Mouse (Mus musculus): ENCODE data around the gene Nasp.
"Not testable (repeated sequence)": the region's sequence is repeated elsewhere in the genome, so short reads cannot be mapped to it uniquely, and the experiment has no call there.

Nasp gene

GRCm38 (mm10) chr4:116627722-116628662 lies at the start of gene Nasp:
Nasp (minus strand) TSS chr4:116627941.
- peak; percentile 69 to 89 for DNase-seq (ENCODE audit: low spot score in 2 of 2)

GRCm38 (mm10) chr4:116676027-116676426 lies 48.3 kb upstream of the Nasp start:
- no peak for DNase-seq (ENCODE audit: low spot score in 2 of 2)

GRCm38 (mm10) chr4:116674761-116675160 lies 47.0 kb upstream of the Nasp start:
- DNase-seq (ENCODE audit: low spot score in 2 of 2) = not testable (repeated sequence)

GRCm38 (mm10) chr4:116672785-116673184 lies 45.0 kb upstream of the Nasp start:
- DNase-seq (ENCODE audit: low spot score in 2 of 2) = no peak

- DNase-seq (ENCODE audit: low spot score in 2 of 2) = no peak
Observed at GRCm38 (mm10) chr4:116669291-116669690, 41.5 kb upstream of the Nasp start.

GRCm38 (mm10) chr4:116668145-116668544 lies 40.4 kb upstream of the Nasp start:
- DNase-seq (ENCODE audit: low spot score in 2 of 2) = no peak

GRCm38 (mm10) chr4:116666625-116667024 lies 38.9 kb upstream of the Nasp start:
- DNase-seq (ENCODE audit: low spot score in 2 of 2) = no peak

GRCm38 (mm10) chr4:116661998-116662397 lies 34.3 kb upstream of the Nasp start:
- no peak for DNase-seq (ENCODE audit: low spot score in 2 of 2)

- no peak for DNase-seq (ENCODE audit: low spot score in 2 of 2)
Observed at GRCm38 (mm10) chr4:116660829-116661228, 33.1 kb upstream of the Nasp start.

- not testable (repeated sequence) for DNase-seq (ENCODE audit: low spot score in 2 of 2)
Observed at GRCm38 (mm10) chr4:116659916-116660315, 32.2 kb upstream of the Nasp start.

- DNase-seq (ENCODE audit: low spot score in 2 of 2) = no peak
Observed at GRCm38 (mm10) chr4:116659474-116659873, 31.7 kb upstream of the Nasp start.

- no peak for DNase-seq (ENCODE audit: low spot score in 2 of 2)
Observed at GRCm38 (mm10) chr4:116657971-116658370, 30.2 kb upstream of the Nasp start.

GRCm38 (mm10) chr4:116655658-116656057 lies 27.9 kb upstream of the Nasp start:
- DNase-seq (ENCODE audit: low spot score in 2 of 2) = no peak

- DNase-seq (ENCODE audit: low spot score in 2 of 2) = no peak
Observed at GRCm38 (mm10) chr4:116655100-116655499, 27.4 kb upstream of the Nasp start.

- no peak for DNase-seq (ENCODE audit: low spot score in 2 of 2)
Observed at GRCm38 (mm10) chr4:116653228-116653627, 25.5 kb upstream of the Nasp start.

GRCm38 (mm10) chr4:116651797-116652135 lies 24.0 kb upstream of the Nasp start:
- DNase-seq (ENCODE audit: low spot score in 2 of 2) = no peak

- peak; percentile 77 to 94 for DNase-seq (ENCODE audit: low spot score in 2 of 2)
Observed at GRCm38 (mm10) chr4:116650924-116651796, 23.4 kb upstream of the Nasp start, which contains the start of gene Akr1a1. Akr1a1 (minus strand) TSS chr4:116651680.

GRCm38 (mm10) chr4:116650365-116650764 lies 22.6 kb upstream of the Nasp start:
- no peak for DNase-seq (ENCODE audit: low spot score in 2 of 2)

- no peak for DNase-seq (ENCODE audit: low spot score in 2 of 2)
Observed at GRCm38 (mm10) chr4:116649411-116649810, 21.7 kb upstream of the Nasp start.

GRCm38 (mm10) chr4:116645624-116646023 lies 17.9 kb upstream of the Nasp start:
- no peak for DNase-seq (ENCODE audit: low spot score in 2 of 2)

- no peak for DNase-seq (ENCODE audit: low spot score in 2 of 2)
Observed at GRCm38 (mm10) chr4:116644326-116644725, 16.6 kb upstream of the Nasp start.

- no peak for DNase-seq (ENCODE audit: low spot score in 2 of 2)
Observed at GRCm38 (mm10) chr4:116642071-116642470, 14.3 kb upstream of the Nasp start.

Data from left cerebral cortex, adult 9 months (tissue).